Mouse (Mus musculus) lung, adult 2 months (tissue): ENCODE results near the gene Ncoa3.

Experiments used
- CTCF ChIP-seq: fragments of 200-500 bp; IDR thresholded peaks from 2 replicates; pipeline ENCODE4 v1.5.1; 2011; ENCODE audit warnings: mild to moderate bottlenecking, low read length, control low read depth; ENCODE audit not compliant: insufficient read depth
- POLR2A ChIP-seq: fragments of 200-500 bp; IDR thresholded peaks from 2 replicates; pipeline ENCODE4 v1.6.1; 2011; ENCODE audit warnings: low read depth, mild to moderate bottlenecking, control low read depth, low read length, borderline replicate concordance; ENCODE audit errors: extremely low read depth

DNA sequence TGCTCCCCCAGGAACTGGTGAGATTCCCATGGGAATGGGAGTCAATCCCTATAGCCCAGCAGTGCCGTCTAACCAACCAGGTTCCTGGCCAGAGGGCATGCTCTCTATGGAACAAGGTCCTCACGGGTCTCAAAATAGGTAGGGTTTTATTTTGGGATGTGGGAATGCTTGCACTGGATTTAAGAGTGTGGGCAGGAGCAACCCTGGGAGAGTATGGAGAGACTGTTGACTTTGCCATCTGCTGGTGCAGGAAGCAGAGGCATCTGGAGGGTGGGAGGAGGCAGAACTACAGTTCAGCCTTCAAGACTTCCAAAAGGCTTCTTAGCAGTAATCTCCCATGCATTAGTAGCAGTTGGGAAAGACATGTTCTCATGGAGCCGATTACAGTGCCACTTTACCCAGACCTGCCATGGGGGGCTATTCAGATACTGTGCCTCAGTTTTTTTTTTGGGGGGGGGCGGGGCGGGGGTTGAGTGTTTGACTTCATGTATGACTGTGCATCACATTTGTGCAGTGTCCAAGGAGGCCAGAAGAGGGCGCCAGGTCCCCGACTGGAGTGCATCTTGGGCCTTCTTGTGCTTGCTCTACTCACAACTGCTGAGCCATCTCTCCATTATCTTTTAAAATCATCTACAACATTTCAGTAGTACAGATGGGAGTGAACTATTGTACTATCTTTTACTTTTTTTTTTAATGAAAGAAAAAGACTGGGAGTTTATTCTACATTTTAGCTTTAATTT lies 67.4 kb downstream of the Ncoa3 start:
- TF ChIP-seq POLR2A (no peak), CTCF (peak; percentile 50)
